Mouse (Mus musculus) megakaryocyte-erythroid progenitor cell, adult 5-6 weeks (primary cell): ENCODE data around the gene Foxp4. TPM values are rescaled to one million over a fixed set of nuclear protein-coding genes. Genes with fewer than 3 reads are reported as not detected.

Experiments used
- ATAC-seq: replicated peaks from 2 replicates; pipeline ENCODE4 v1.8.0; 2016; ENCODE audit warnings: mild to moderate bottlenecking, inconsistent platforms; ENCODE audit not compliant: severe bottlenecking, poor library complexity, low FRiP score, low TSS enrichment
- total RNA-seq, 2 experiments: library from RNA; stranded (forward) in 1 of 2; stranded (reverse) in 1 of 2; fragments of 200-1000, 215-1000 nt in 1 of 2; fragments of >200 nt in 1 of 2; fragmentation: Nextera tagmentation in 1 of 2; gene quantifications; 2 replicates each; pipeline ENCODE4 v1.2.3; 2014 to 2017

Gene Foxp4
- total RNA-seq, 2 experiments from 2014 or later = 0.66 to 23.6 TPM

- ATAC-seq = no peak
Observed at GRCm38 (mm10) chr17:47832501-47833028, 91.9 kb downstream of the Foxp4 start.

DNA sequence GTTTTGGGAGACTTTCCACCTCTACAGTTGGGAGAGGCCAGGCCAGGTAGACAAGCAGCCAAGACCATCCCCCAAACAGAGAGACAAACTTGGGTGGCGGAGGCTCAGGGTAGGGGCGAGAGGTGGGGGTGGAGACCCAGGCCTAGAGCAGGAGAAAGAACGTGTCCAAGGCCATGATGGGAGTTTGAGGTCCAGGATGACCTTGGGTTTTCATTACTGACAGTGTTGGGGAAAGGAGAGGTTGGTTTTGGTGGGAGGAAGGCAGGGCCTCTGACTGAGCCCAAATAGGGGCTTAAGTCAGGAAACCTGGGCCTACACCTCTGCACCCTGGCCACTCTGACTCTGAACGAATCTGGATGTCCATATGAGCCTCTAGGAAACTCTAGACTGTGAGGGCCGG, 92.7 kb downstream of the Foxp4 start:
- ATAC-seq = no peak

DNA sequence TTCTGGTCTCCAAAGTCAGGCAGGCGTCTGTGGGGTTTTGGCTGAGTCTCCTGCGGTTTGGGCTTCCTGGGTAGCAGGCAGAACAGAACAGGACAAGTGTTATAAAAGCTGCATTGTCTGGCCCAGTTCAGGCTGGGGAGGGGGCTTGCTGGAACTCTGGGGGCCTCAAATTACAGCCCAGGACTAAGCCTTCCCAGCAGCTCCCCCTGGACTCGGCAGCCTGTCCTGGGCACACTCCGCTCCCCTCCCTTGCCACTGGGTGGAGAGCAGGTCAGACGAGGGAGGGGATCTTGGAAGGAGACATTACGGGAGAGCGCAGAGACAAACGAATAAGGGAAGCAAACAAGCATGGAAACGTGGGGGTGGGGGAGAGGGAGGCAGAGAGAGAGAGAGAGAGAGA, 93.3 kb downstream of the Foxp4 start:
- no peak for ATAC-seq

- ATAC-seq = no peak
Observed at GRCm38 (mm10) chr17:47821339-47821738, 103.1 kb downstream of the Foxp4 start.

DNA sequence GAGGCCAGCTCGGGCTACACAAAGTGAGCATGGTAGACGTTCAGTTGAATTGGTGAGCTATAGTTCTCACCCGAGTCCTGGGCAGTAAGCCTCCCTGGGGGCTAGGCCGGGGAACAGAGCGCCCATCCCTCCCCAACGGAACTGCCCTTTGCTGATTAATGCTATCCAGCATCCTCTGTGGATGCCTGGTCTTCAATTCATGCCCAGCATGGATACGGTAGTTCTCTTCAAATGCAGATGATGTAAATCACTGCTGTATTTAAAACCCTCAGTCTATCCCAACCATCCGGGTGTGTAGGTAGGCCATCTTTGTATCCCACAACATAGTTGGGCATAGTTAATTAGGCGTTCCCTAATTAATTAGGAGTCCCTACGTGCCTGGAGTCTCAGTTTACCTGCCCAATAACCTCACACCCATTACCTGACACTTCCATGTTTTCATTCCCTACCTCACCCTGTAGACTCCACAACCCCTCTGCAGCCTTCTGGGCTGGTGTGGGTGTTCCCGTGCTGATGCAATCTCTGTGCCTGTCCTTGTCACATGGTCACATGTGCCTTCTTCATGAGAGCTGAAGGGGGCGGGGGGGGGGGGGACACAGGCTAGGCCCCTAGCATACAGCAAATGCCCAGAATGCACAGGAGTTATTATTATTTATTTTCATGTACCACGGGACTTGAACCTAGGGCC, 106.3 kb downstream of the Foxp4 start:
- no peak for ATAC-seq

Other genes starting within 250 kb of the Foxp4 start
- gene Tomm6, start 236.3 kb downstream of the Foxp4 start, total RNA-seq (2014; fragmentation: Nextera tagmentation) = 440 and 480 TPM in 2 replicates
- gene Tomm6, start 236.3 kb downstream of the Foxp4 start, total RNA-seq (2017) = 66.0 and 74.2 TPM in 2 replicates
- gene Frs3, start 235.6 kb downstream of the Foxp4 start, total RNA-seq (2014; fragmentation: Nextera tagmentation) = 0.26 and 1.7 TPM in 2 replicates
- 0.53 TPM in 1 of 2 replicates, not detected in the other for gene Frs3, start 235.6 kb downstream of the Foxp4 start, total RNA-seq (2017)
- gene Gm21981, start 230.2 kb downstream of the Foxp4 start, total RNA-seq (2014; fragmentation: Nextera tagmentation) = 1.4 TPM in 1 of 2 replicates, not detected in the other
- gene Gm21981, start 230.2 kb downstream of the Foxp4 start, total RNA-seq (2017) = not detected in 2 replicates
- not detected in 2 replicates for gene Prickle4, start 229.9 kb downstream of the Foxp4 start, total RNA-seq (2014; fragmentation: Nextera tagmentation)
- 2.3 TPM in 1 of 2 replicates, not detected in the other for gene Prickle4, start 229.9 kb downstream of the Foxp4 start, total RNA-seq (2017)
- not detected in 2 replicates for gene Pgc, start 197.8 kb downstream of the Foxp4 start, total RNA-seq (2014; fragmentation: Nextera tagmentation)
- gene Pgc, start 197.8 kb downstream of the Foxp4 start, total RNA-seq (2017) = not detected in 2 replicates
- gene Tfeb, start 187.6 kb downstream of the Foxp4 start, total RNA-seq (2014; fragmentation: Nextera tagmentation) = 3.8 and 4.2 TPM in 2 replicates
- 3.0 and 8.3 TPM in 2 replicates for gene Tfeb, start 187.6 kb downstream of the Foxp4 start, total RNA-seq (2017)
- 1.3 TPM in 1 of 2 replicates, not detected in the other for gene Mdfi, start 90.0 kb downstream of the Foxp4 start, total RNA-seq (2014; fragmentation: Nextera tagmentation)
- gene Mdfi, start 90.0 kb downstream of the Foxp4 start, total RNA-seq (2017) = 1.8 TPM in 1 of 2 replicates, not detected in the other
- gene 1700122O11Rik, start 113.6 kb upstream of the Foxp4 start, total RNA-seq (2014; fragmentation: Nextera tagmentation) = not detected in 2 replicates
- not detected in 2 replicates for gene 1700122O11Rik, start 113.6 kb upstream of the Foxp4 start, total RNA-seq (2017)
- gene 1700067P10Rik, start 164.7 kb upstream of the Foxp4 start, total RNA-seq (2014; fragmentation: Nextera tagmentation) = not detected in 2 replicates
- gene 1700067P10Rik, start 164.7 kb upstream of the Foxp4 start, total RNA-seq (2017) = not detected in 2 replicates
- 0.72 TPM in 1 of 2 replicates, not detected in the other for gene 9830107B12Rik, start 221.6 kb upstream of the Foxp4 start, total RNA-seq (2014; fragmentation: Nextera tagmentation)
- not detected in 2 replicates for gene 9830107B12Rik, start 221.6 kb upstream of the Foxp4 start, total RNA-seq (2017)
- not detected in 2 replicates for gene A530064D06Rik, start 242.6 kb upstream of the Foxp4 start, total RNA-seq (2014; fragmentation: Nextera tagmentation)
- not detected in 2 replicates for gene A530064D06Rik, start 242.6 kb upstream of the Foxp4 start, total RNA-seq (2017)